Mouse (Mus musculus) lung, adult 2 months (tissue): ENCODE results near the gene Usp21.

Experiments used
- CTCF ChIP-seq: fragments of 200-500 bp; IDR thresholded peaks from 2 replicates; pipeline ENCODE4 v1.5.1; 2011; ENCODE audit warnings: mild to moderate bottlenecking, low read length, control low read depth; ENCODE audit not compliant: insufficient read depth
- POLR2A ChIP-seq: fragments of 200-500 bp; IDR thresholded peaks from 2 replicates; pipeline ENCODE4 v1.6.1; 2011; ENCODE audit warnings: low read depth, mild to moderate bottlenecking, control low read depth, low read length, borderline replicate concordance; ENCODE audit errors: extremely low read depth

- TF ChIP-seq POLR2A (no peak), CTCF (no peak)
Measured at GRCm38 (mm10) chr1:171272086-171272485, 15.7 kb downstream of the Usp21 start.
